In the genomic region with DNA sequence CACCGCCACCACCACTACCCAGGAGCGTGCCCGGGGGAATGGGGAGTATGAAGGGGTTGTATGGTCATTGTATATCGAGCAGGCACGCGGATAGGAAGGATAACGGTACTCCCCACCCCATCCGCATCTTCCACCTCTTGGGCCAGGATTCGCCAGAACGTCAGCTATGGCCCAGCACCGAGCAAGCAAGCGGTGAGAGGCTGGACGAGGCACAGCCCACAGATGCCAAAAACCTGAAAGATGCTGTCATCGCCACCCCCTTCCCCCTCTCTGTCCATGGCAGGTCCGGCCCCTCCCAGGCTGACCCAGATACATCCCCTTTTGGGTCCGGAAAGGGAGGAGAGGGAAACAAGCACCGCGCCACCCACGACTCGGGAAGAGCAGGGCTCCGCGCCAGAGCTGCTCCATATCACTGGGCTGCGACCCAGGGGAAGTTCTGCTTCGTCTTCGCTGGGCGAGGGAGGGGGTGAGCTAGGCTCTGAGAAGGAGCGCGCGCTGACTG, we compare ENCODE assay signal across 8 mouse cellular contexts. TPM values are rescaled to one million over a fixed set of nuclear protein-coding genes. Genes with fewer than 3 reads are reported as not detected.
DNase-seq lines count a peak whose midpoint lies in the region; ATAC-seq and TF ChIP-seq lines count a peak whose summit lies in the region.

No protein-coding gene starts in this region.

- no peak overlapping the region for H3ac ChIP-seq in myocyte (ENCODE audit: control insufficient read depth, insufficient read length)

- no peaks in the 10 kb centered on the region for H3K36me3 ChIP-seq in embryonic facial prominence, embryonic 13.5 days
- H3K36me3 ChIP-seq in heart, embryonic 11.5 days (ENCODE audit: control insufficient read depth, insufficient read depth, low read length) = no peaks in the 10 kb centered on the region
- H3K36me3 ChIP-seq in liver, embryonic 13.5 days = no peaks in the 10 kb centered on the region
- H3K36me3 ChIP-seq in myocyte (ENCODE audit: control insufficient read depth, insufficient read depth) = no peaks in the 10 kb centered on the region
- H3K36me3 ChIP-seq in testis, adult 2 months (ENCODE audit: control insufficient read depth, insufficient read depth, low read length) = no peaks in the 10 kb centered on the region

- H3K27ac ChIP-seq in embryonic facial prominence, embryonic 13.5 days = no peak overlapping the region
- H3K27ac ChIP-seq in heart, embryonic 11.5 days (ENCODE audit: low read depth, low read length) = no peak overlapping the region
- no peak overlapping the region for H3K27ac ChIP-seq in liver, embryonic 13.5 days
- H3K27ac ChIP-seq in testis, adult 2 months (ENCODE audit: control insufficient read depth, insufficient read depth, low read depth, low read length) = no peak overlapping the region

- H3K4me2 ChIP-seq in embryonic facial prominence, embryonic 13.5 days = peak overlapping the region; percentile 95
- peak overlapping the region; percentile 94 for H3K4me2 ChIP-seq in heart, embryonic 11.5 days
- H3K4me2 ChIP-seq in liver, embryonic 13.5 days = peak overlapping the region; percentile 62
- peak overlapping the region; percentile 27 for H3K4me2 ChIP-seq in myocyte (ENCODE audit: low read depth)

- H3K4me1 ChIP-seq in embryonic facial prominence, embryonic 13.5 days = peaks cover 25% of the 10 kb centered on the region
- peaks cover 12% of the 10 kb centered on the region for H3K4me1 ChIP-seq in heart, embryonic 11.5 days (ENCODE audit: control insufficient read depth, insufficient read depth, low read length)
- H3K4me1 ChIP-seq in liver, embryonic 13.5 days (replicated peaks) = peaks cover 17% of the 10 kb centered on the region
- peaks cover 23% of the 10 kb centered on the region for H3K4me1 ChIP-seq in testis, adult 2 months (ENCODE audit: control insufficient read depth, insufficient read depth, low read length)

- peak; percentile 60 for DNase-seq in adrenal gland, postnatal 10 days
- DNase-seq in kidney, adult 8-10 months = peak; percentile 36 to 41
- DNase-seq in liver, embryonic 13.5 days = no peak
- no peak for DNase-seq in thymus, postnatal 25 days

- no peaks in the 10 kb centered on the region for H3K79me2 ChIP-seq in myocyte (ENCODE audit: control insufficient read depth, insufficient read depth)

- peak overlapping the region; percentile 62 for H3K9ac ChIP-seq in embryonic facial prominence, embryonic 13.5 days
- H3K9ac ChIP-seq in heart, embryonic 11.5 days (ENCODE audit: low read depth, low read length) = peak overlapping the region; percentile 53
- H3K9ac ChIP-seq in liver, embryonic 13.5 days = no peak overlapping the region

- peaks cover 48% of the 10 kb centered on the region for H3K27me3 ChIP-seq in embryonic facial prominence, embryonic 13.5 days
- H3K27me3 ChIP-seq in heart, embryonic 11.5 days (ENCODE audit: control insufficient read depth, insufficient read depth, low read length) = peaks cover 18% of the 10 kb centered on the region
- H3K27me3 ChIP-seq in liver, embryonic 13.5 days = peaks cover 59% of the 10 kb centered on the region
- H3K27me3 ChIP-seq in myocyte (ENCODE audit: control insufficient read depth, insufficient read depth, insufficient read length) = peaks cover 12% of the 10 kb centered on the region
- H3K27me3 ChIP-seq in testis, adult 2 months (ENCODE audit: control insufficient read depth, insufficient read depth, low read length) = no peaks in the 10 kb centered on the region

- no peaks in the 10 kb centered on the region for H3K9me3 ChIP-seq in embryonic facial prominence, embryonic 13.5 days
- H3K9me3 ChIP-seq in heart, embryonic 11.5 days (replicated peaks; ENCODE audit: control insufficient read depth, low read length) = no peaks in the 10 kb centered on the region
- no peaks in the 10 kb centered on the region for H3K9me3 ChIP-seq in liver, embryonic 13.5 days (replicated peaks)

- WGBS in embryonic facial prominence, embryonic 13.5 days = 2% methylated on average over 29 of the region's 29 CpGs
- WGBS in heart, embryonic 11.5 days (ENCODE audit: insufficient replicate concordance) = under 1% methylated on average over 29 of the region's 29 CpGs
- 1% methylated on average over 29 of the region's 29 CpGs for WGBS in liver, embryonic 13.5 days (ENCODE audit: insufficient replicate concordance)

- no peak for TF ChIP-seq POLR2A in myocyte (IDR thresholded peaks at IDR 0.05; ENCODE audit: insufficient read length, low read depth)
- TF ChIP-seq POLR2A in testis, adult 2 months (IDR thresholded peaks at IDR 0.05; ENCODE audit: control insufficient read depth, low read depth, low read length) = no peak

- H3K4me3 ChIP-seq in embryonic facial prominence, embryonic 13.5 days = peak overlapping the region; percentile 54
- H3K4me3 ChIP-seq in heart, embryonic 11.5 days (ENCODE audit: low read depth, low read length) = peak overlapping the region; percentile 50
- peak overlapping the region; percentile 32 for H3K4me3 ChIP-seq in liver, embryonic 13.5 days (replicated peaks)
- no peak overlapping the region for H3K4me3 ChIP-seq in myocyte
- peak overlapping the region; percentile 64 for H3K4me3 ChIP-seq in testis, adult 2 months (ENCODE audit: control insufficient read depth, low read depth, low read length)

- no peak for ATAC-seq in embryonic facial prominence, embryonic 13.5 days (ENCODE audit: insufficient number of reproducible peaks, insufficient read depth, low FRiP score, low TSS enrichment, low read depth)
- ATAC-seq in heart, embryonic 11.5 days (replicated peaks; ENCODE audit: insufficient number of reproducible peaks, low FRiP score, low TSS enrichment) = peak; percentile 68
- peak; percentile 39; the same call in 1 of the 2 replicates for ATAC-seq in liver, embryonic 13.5 days (ENCODE audit: low read depth)

- TF ChIP-seq CTCF in testis, adult 2 months (IDR thresholded peaks at IDR 0.05; ENCODE audit: control insufficient read depth, insufficient read depth, insufficient replicate concordance, low read depth, low read length) = no peak

TF ChIP-seq in myocyte, 11 proteins besides CTCF, POLR2A, EP300 and RAD21:
- no peak for TF ChIP-seq MAX (IDR thresholded peaks at IDR 0.05; ENCODE audit: low read depth)
- no peak for TF ChIP-seq TCF12 (IDR thresholded peaks at IDR 0.05; ENCODE audit: insufficient read depth, poor library complexity, severe bottlenecking)
- no peak for TF ChIP-seq E2F4 (IDR thresholded peaks at IDR 0.05; ENCODE audit: insufficient read depth)
- no peak for TF ChIP-seq SRF (IDR thresholded peaks at IDR 0.05; ENCODE audit: control insufficient read depth, insufficient read length, low read depth)
- TF ChIP-seq USF1 (IDR thresholded peaks at IDR 0.05; ENCODE audit: low read depth) = no peak
- TF ChIP-seq REST (IDR thresholded peaks at IDR 0.05; ENCODE audit: insufficient read depth, insufficient read length) = no peak
- TF ChIP-seq POLR2AphosphoS2 (IDR thresholded peaks at IDR 0.05; ENCODE audit: insufficient read length, low read depth) = no peak
- TF ChIP-seq CEBPB (IDR thresholded peaks at IDR 0.05; ENCODE audit: insufficient read depth, poor library complexity, severe bottlenecking) = no peak
- TF ChIP-seq TCF3 (IDR thresholded peaks at IDR 0.05; ENCODE audit: insufficient read length, low read depth) = no peak
- no peak for TF ChIP-seq MYOG (IDR thresholded peaks at IDR 0.05; ENCODE audit: control insufficient read depth in 1 of 3, insufficient read depth in 1 of 3, insufficient read length in 2 of 3, low read depth in 2 of 3)
- no peak for TF ChIP-seq MYOD1 (IDR thresholded peaks at IDR 0.05; ENCODE audit: control insufficient read depth in 1 of 3, insufficient read length in 2 of 3, low read depth in 2 of 3)

RNA-seq across cellular contexts. Expression of a gene that starts 1.2 kb away (rescaled TPM):
- 1 to 10 TPM in 1 of 2 experiments, under 1 TPM in 1; 0.79 to 1.2 TPM for total RNA-seq in adrenal gland, postnatal 10 days (2021)
- 3.6 and 4.3 TPM in 2 replicates for polyA plus RNA-seq in embryonic facial prominence, embryonic 13.5 days (2015; fragmentation: Nextera tagmentation; extraction: Ambion mirVana)
- polyA plus RNA-seq in heart, embryonic 11.5 days (2014; fragmentation: Nextera tagmentation; extraction: Ambion mirVana) = 12.6 and 15.6 TPM in 2 replicates
- polyA plus RNA-seq in liver, embryonic 13.5 days (2015; fragmentation: Nextera tagmentation; extraction: Ambion mirVana) = 1.7 and 2.1 TPM in 2 replicates
- polyA plus RNA-seq in myocyte (2012; fragmentation: generic; extraction: Trizol) = not detected
- 2.2 and 2.4 TPM in 2 replicates for polyA plus RNA-seq in testis, adult 2 months (2012; rRNA removed)

Comparison
In these comparisons a context has a peak if more than half of its experiments do, and no peak if none do; other contexts are left out.
1. DNase-seq: peak in adrenal gland, postnatal 10 days (single experiment) and kidney, adult 8-10 months (2 of 2); none in liver, embryonic 13.5 days (single experiment) and thymus, postnatal 25 days (single experiment).
2. H3K4me2 ChIP-seq: peak in every context shown above with its lines; median percentile 95 in embryonic facial prominence, embryonic 13.5 days; 94 in heart, embryonic 11.5 days; 62 in liver, embryonic 13.5 days; 27 in myocyte.